Mouse (Mus musculus) brain, embryonic 14.5 days (tissue): ENCODE data around the gene Ajm1.

ENCODE experiments used
- CTCF ChIP-seq: fragments of 200-500 bp; IDR thresholded peaks from 2 replicates; pipeline ENCODE4 v1.5.1; 2012; ENCODE audit warnings: inconsistent platforms, mild to moderate bottlenecking, moderate library complexity, borderline replicate concordance; ENCODE audit not compliant: insufficient read depth, insufficient read length; ENCODE audit errors: extremely low read depth
- POLR2A ChIP-seq: fragments of 200-500 bp; IDR thresholded peaks from 2 replicates; pipeline ENCODE4 v1.6.1; 2012; ENCODE audit warnings: mild to moderate bottlenecking, inconsistent platforms, borderline replicate concordance; ENCODE audit not compliant: poor library complexity, insufficient read depth, insufficient read length, severe bottlenecking; ENCODE audit errors: extremely low read depth

DNA sequence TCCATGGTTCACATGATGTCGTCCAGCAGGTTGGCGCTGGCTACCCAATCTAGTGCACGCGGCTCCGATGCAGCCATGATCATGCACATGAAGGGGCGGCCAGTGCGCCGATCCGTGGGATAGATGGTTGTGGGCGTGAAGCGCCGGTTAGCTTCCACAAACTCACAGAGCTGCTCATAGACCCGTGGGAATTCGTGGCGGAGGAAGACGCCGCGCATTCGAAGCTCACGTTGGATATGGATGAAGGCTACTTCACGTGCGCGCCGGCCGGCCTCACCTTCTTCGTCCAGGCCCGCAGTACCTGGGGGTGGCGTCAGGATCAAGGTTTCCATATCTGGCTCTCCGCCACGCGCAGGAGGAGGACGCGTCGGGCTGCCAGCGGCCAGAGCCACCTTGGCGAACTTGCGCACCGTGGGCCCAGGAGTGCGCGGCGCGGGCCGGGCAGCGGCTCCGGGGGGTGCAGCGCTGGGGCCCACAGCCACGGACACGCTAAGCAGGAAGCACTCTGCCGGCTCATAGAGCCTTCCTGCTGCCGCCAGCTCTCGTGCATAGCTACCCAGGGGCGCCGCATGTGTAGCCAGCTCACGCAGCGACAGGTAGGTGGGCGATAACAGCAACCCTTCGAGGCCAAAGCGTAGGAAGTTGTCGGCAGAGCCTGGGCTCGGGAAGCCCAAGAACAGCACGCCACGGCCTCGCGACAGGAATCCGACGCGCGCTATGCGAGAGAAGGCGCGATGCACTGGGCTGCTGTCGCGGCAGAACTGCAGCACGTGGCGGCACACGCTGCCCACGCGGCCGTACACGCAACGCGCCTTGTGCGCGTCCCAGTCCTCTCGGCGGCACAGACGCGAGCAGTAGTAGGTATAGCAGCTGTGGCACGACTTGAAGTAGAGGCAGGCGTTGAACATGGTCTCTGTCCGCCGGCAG, 4.3 kb downstream of the Ajm1 start:
- TF ChIP-seq POLR2A (no peak), CTCF (no peak)
